Mouse (Mus musculus): ENCODE data around the gene Triobp. TPM values are rescaled to one million over a fixed set of nuclear protein-coding genes. Genes with fewer than 3 reads are reported as not detected.

Triobp gene
- polyA plus RNA-seq, 1 experiment from 2014 or later = 12.9 TPM

DNA sequence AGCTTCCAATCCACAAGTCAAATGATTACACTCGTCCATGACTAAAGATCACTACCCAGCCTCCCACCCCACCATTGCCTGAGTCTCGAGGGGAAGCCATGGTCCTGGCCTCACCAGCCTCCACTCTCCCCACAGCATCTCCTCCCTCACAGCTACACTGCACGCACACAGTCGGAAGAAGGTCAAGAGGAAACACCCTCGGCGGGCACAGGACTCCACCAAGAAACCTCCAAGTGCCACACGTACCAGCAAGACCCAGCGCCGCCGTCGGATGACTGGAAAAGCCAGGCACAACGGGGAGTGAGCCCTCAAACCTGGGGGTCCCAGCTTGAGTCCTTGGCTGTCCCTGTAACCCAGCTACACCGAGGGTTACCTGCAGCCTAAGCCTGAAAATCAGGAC, 7.2 kb upstream of the Triobp start:
- no peak overlapping the region for H3K4me3 ChIP-seq (replicated peaks)
- H3K4me1 ChIP-seq (replicated peaks) = peaks cover 40% of the 10 kb centered on the region
- H3K36me3 ChIP-seq = peaks cover 54% of the 10 kb centered on the region
- H3K4me2 ChIP-seq = no peak overlapping the region
- ATAC-seq (ENCODE audit: low read depth) = no peak
- H3K9ac ChIP-seq = no peak overlapping the region
- no peaks in the 10 kb centered on the region for H3K9me3 ChIP-seq (replicated peaks)
- no peaks in the 10 kb centered on the region for H3K27me3 ChIP-seq
- DNase-seq = no peak
- 90% methylated on average over 13 of the region's 13 CpGs for WGBS (ENCODE audit: insufficient replicate concordance)
- no peak overlapping the region for H3K27ac ChIP-seq

DNA sequence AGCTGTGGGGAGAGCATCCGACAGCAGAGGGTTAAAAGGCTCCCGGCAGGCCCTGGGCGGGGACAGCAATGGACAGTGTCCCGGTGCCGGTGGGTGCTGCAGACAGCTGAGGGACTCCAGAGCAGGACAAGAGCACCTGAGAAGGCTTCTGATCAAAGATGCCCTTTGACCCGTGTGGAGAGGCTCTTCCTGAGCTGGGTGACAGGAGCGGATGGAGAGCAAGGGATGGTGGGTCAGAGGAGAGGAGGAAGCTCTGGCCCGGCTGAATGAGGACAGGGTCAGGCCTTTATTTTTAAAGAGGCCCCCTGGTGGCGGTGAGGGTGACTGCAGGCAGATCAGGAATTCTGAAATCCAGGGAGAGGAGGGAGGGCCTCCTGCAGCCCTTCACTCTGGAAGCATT, 4.9 kb upstream of the Triobp start:
- Histone ChIP-seq H3K4me3 (replicated peaks) (peak overlapping the region; percentile 35; the same call in 1 of the 2 replicates), H3K27ac (no peak overlapping the region), H3K36me3 (peaks cover 43% of the 10 kb centered on the region), H3K9ac (peak overlapping the region; percentile 33; the same call in 1 of the 2 replicates), H3K9me3 (replicated peaks) (no peaks in the 10 kb centered on the region), H3K4me1 (replicated peaks) (peaks cover 28% of the 10 kb centered on the region), H3K4me2 (peak overlapping the region; percentile 57), H3K27me3 (peaks cover 23% of the 10 kb centered on the region)
- ATAC-seq (ENCODE audit: low read depth) (peak; percentile 62), DNase-seq (peak; percentile 56)
- WGBS (ENCODE audit: insufficient replicate concordance) = 10% methylated on average over 9 of the region's 9 CpGs

DNA sequence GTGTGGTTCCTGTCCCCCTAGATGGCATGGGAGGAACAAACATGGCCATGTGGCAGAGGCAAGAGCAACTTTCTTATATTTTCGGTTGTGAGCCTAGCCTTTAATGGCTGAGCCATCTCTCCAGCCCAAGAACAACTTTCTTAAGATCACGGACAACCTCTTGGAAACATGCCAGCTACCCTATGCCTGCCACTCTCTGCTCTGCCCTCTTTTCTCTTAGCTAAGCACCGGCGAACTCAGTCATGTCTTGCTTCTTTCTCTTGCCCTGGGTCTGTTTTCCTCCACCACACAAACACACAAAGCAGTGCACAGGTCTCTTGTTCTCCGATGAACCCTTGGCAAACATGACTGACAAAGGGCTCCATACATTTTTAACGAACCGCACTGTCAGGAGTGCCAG, 1.3 kb upstream of the Triobp start:
- Histone ChIP-seq H3K9me3 (replicated peaks) (no peaks in the 10 kb centered on the region), H3K4me1 (replicated peaks) (peaks cover 34% of the 10 kb centered on the region), H3K27me3 (peaks cover 41% of the 10 kb centered on the region), H3K9ac (no peak overlapping the region), H3K36me3 (peaks cover 8% of the 10 kb centered on the region), H3K27ac (no peak overlapping the region), H3K4me3 (replicated peaks) (no peak overlapping the region), H3K4me2 (no peak overlapping the region)
- DNase-seq (no peak), ATAC-seq (ENCODE audit: low read depth) (no peak)
- WGBS (ENCODE audit: insufficient replicate concordance) = 73% methylated on average over 7 of the region's 7 CpGs

GRCm38 (mm10) chr15:78948152-78948725, 715 bp downstream of the Triobp start:
- H3K4me1 ChIP-seq (replicated peaks) = peaks cover 20% of the 10 kb centered on the region
- peak overlapping the region; percentile 65 for H3K4me2 ChIP-seq
- peak overlapping the region; percentile 38 for H3K4me3 ChIP-seq (replicated peaks)
- H3K9me3 ChIP-seq (replicated peaks) = no peaks in the 10 kb centered on the region
- peak overlapping the region; percentile 45; the same call in 1 of the 2 replicates for H3K9ac ChIP-seq
- H3K27me3 ChIP-seq = peaks cover 41% of the 10 kb centered on the region
- 11% methylated on average over 11 of the region's 11 CpGs for WGBS (ENCODE audit: insufficient replicate concordance)
- H3K27ac ChIP-seq = no peak overlapping the region
- ATAC-seq (ENCODE audit: low read depth) = no peak
- DNase-seq = no peak
- H3K36me3 ChIP-seq = no peaks in the 10 kb centered on the region

DNA sequence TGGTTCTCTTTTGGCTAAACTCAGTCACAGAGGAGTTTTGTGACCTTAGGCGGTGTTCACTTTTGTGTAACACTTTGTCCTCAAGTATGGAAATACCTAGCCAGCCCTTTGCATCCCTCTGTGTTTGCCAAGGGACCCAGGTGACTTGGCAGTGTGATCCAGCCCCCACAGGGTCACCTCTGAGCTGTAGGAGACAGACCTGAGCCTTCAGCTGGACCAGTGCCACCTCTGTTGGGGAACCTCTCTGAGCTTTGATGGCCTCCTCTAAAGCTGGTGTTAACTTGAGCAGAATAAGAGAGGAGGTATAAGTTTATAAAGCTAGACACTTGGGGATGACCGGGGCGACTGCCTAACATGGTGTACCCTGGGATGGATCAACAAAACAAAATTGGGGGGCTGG, 1.4 kb downstream of the Triobp start:
- 87% methylated on average over 3 of the region's 3 CpGs for WGBS (ENCODE audit: insufficient replicate concordance)

DNA sequence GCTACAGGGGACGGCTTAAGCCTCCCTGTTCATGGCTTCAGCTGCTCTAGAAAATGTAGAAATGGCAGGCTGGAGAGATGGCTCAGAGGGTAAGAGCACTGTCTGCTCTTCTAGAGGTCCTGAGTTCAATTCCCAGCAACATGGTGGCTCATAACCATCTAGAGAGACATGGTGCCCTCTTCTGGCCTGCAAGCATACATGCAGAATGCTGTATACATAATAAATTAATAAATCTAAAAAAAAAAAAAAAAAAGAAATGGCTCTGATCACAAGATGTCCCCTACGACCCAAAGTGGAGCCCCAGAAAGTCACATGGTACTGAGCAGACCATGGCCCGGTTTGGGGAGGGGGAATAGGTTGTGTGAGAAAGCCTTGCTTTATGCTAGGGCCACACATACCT, 8.1 kb downstream of the Triobp start:
- Histone ChIP-seq H3K4me1 (replicated peaks) (no peaks in the 10 kb centered on the region), H3K27ac (no peak overlapping the region), H3K4me2 (no peak overlapping the region), H3K36me3 (no peaks in the 10 kb centered on the region), H3K9ac (no peak overlapping the region), H3K4me3 (replicated peaks) (no peak overlapping the region), H3K9me3 (replicated peaks) (no peaks in the 10 kb centered on the region), H3K27me3 (0 out of 2 replicates have a peak, but pooled peaks cover 3% of the 10 kb centered on the region)
- WGBS (ENCODE audit: insufficient replicate concordance) = 44% methylated on average over 3 of the region's 3 CpGs
- DNase-seq = no peak
- no peak for ATAC-seq (ENCODE audit: low read depth)

More for the DNA sequence above, 1.4 kb downstream of the Triobp start:
- ATAC-seq (ENCODE audit: low read depth) (no peak), DNase-seq (no peak)
- Histone ChIP-seq H3K4me1 (replicated peaks) (peaks cover 20% of the 10 kb centered on the region), H3K27ac (no peak overlapping the region), H3K4me2 (no peak overlapping the region), H3K27me3 (peaks cover 41% of the 10 kb centered on the region), H3K9me3 (replicated peaks) (no peaks in the 10 kb centered on the region), H3K4me3 (replicated peaks) (no peak overlapping the region), H3K36me3 (no peaks in the 10 kb centered on the region), H3K9ac (no peak overlapping the region)

GRCm38 (mm10) chr15:78956351-78956750, 8.8 kb downstream of the Triobp start:
- WGBS (ENCODE audit: insufficient replicate concordance) = 58% methylated on average over 4 of the region's 4 CpGs
- ATAC-seq (ENCODE audit: low read depth) = no peak

DNA sequence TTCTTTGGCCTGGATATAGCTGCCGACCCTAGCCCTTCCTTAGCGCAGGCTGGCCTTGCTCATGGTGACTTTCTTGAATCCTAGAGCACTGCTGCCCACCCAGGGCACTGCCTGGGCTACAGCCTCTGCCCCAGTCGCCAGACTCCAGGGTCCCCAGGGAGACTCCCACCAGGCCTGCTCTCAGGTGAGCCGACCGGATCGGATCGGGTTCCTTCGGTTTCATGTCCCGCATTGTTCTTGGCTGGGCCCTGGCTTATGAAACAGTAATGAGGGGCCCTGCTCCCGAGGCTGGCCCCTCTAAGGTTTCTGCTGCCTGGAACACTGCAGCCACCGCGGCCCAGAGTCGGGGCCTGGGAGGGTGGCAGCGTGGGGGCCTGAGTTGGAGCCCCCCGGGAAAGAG, 9.5 kb downstream of the Triobp start:
- H3K36me3 ChIP-seq = no peaks in the 10 kb centered on the region
- H3K9me3 ChIP-seq (replicated peaks) = no peaks in the 10 kb centered on the region
- no peak for ATAC-seq (ENCODE audit: low read depth)
- H3K9ac ChIP-seq = no peak overlapping the region
- H3K4me2 ChIP-seq = no peak overlapping the region
- no peak overlapping the region for H3K4me3 ChIP-seq (replicated peaks)
- 49% methylated on average over 15 of the region's 15 CpGs for WGBS (ENCODE audit: insufficient replicate concordance)
- H3K27me3 ChIP-seq = 0 out of 2 replicates have a peak, but pooled peaks cover 3% of the 10 kb centered on the region
- DNase-seq = no peak
- no peaks in the 10 kb centered on the region for H3K4me1 ChIP-seq (replicated peaks)
- H3K27ac ChIP-seq = no peak overlapping the region

More at GRCm38 (mm10) chr15:78956351-78956750, 8.8 kb downstream of the Triobp start:
- no peaks in the 10 kb centered on the region for H3K9me3 ChIP-seq (replicated peaks)
- H3K4me1 ChIP-seq (replicated peaks) = no peaks in the 10 kb centered on the region
- no peak overlapping the region for H3K27ac ChIP-seq
- H3K9ac ChIP-seq = no peak overlapping the region
- no peak overlapping the region for H3K4me3 ChIP-seq (replicated peaks)
- H3K4me2 ChIP-seq = no peak overlapping the region
- 0 out of 2 replicates have a peak, but pooled peaks cover 3% of the 10 kb centered on the region for H3K27me3 ChIP-seq
- DNase-seq = no peak
- H3K36me3 ChIP-seq = no peaks in the 10 kb centered on the region

DNA sequence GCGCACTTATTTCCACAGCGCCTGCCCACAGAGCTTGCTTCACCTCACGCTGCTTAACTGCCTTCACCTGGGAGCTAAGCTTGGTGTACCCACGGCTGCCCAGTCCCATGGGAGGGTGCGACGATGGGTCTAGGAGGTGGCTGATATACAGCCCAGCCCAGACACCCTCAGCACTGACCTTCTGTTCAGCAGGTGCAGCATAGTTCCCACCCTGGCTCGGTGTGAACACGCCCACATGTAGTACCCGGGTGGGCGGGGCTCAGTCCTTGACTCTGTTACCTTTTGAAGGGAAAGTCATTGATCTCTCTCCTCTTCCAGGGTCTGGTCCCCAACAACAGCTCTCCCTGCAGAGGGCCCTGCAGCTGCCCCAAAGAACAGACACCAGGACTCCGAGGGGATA, 12.0 kb downstream of the Triobp start:
- Histone ChIP-seq H3K27ac (no peak overlapping the region), H3K4me1 (replicated peaks) (no peaks in the 10 kb centered on the region), H3K4me3 (replicated peaks) (no peak overlapping the region), H3K9ac (no peak overlapping the region), H3K9me3 (replicated peaks) (no peaks in the 10 kb centered on the region), H3K36me3 (no peaks in the 10 kb centered on the region), H3K27me3 (0 out of 2 replicates have a peak, but pooled peaks cover 3% of the 10 kb centered on the region), H3K4me2 (no peak overlapping the region)
- WGBS (ENCODE audit: insufficient replicate concordance) = 76% methylated on average over 11 of the region's 11 CpGs
- ATAC-seq (ENCODE audit: low read depth) (no peak), DNase-seq (no peak)

- no peak overlapping the region for H3K4me3 ChIP-seq (replicated peaks)
- DNase-seq (no peak), ATAC-seq (ENCODE audit: low read depth) (no peak)
- 0 out of 2 replicates have a peak, but pooled peaks cover 3% of the 10 kb centered on the region for H3K27me3 ChIP-seq
- no peak overlapping the region for H3K9ac ChIP-seq
- no peak overlapping the region for H3K27ac ChIP-seq
- H3K9me3 ChIP-seq (replicated peaks) = no peaks in the 10 kb centered on the region
- no peaks in the 10 kb centered on the region for H3K4me1 ChIP-seq (replicated peaks)
- no peak overlapping the region for H3K4me2 ChIP-seq
- no peaks in the 10 kb centered on the region for H3K36me3 ChIP-seq
- WGBS (ENCODE audit: insufficient replicate concordance) = 50% methylated on average over 4 of the region's 4 CpGs
These were observed 12.6 kb downstream of the Triobp start for GRCm38 (mm10) chr15:78960088-78960487.

DNA sequence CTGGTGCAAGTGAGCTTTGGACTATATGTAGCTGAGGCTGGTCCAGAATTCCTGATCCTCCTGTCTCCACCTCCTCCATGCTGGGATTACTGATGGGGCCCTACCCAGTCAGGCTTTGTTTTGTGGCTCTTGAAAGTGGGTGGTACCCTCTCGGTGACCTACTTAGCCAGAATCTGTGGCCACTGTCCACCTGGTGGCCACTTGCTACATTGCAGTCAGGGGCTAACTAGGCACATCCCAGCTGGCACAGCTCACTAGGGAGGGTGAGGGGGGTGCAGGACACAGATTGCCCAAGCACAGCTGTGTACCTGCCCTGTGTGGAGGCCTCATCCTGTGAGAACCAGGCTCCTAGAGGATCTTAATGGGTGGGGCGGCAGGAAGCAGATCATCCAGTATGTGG, 15.4 kb downstream of the Triobp start:
- H3K4me2 ChIP-seq = no peak overlapping the region
- H3K9me3 ChIP-seq (replicated peaks) = no peaks in the 10 kb centered on the region
- no peaks in the 10 kb centered on the region for H3K4me1 ChIP-seq (replicated peaks)
- no peak overlapping the region for H3K27ac ChIP-seq
- H3K9ac ChIP-seq = no peak overlapping the region
- H3K36me3 ChIP-seq = no peaks in the 10 kb centered on the region
- H3K27me3 ChIP-seq = 0 out of 2 replicates have a peak, but pooled peaks cover 2% of the 10 kb centered on the region
- 32% methylated on average over 2 of the region's 2 CpGs for WGBS (ENCODE audit: insufficient replicate concordance)
- no peak for DNase-seq
- ATAC-seq (ENCODE audit: low read depth) = peak; percentile 20; the same call in 1 of the 2 replicates
- H3K4me3 ChIP-seq (replicated peaks) = no peak overlapping the region

- Histone ChIP-seq H3K4me3 (replicated peaks) (no peak overlapping the region), H3K36me3 (no peaks in the 10 kb centered on the region), H3K9me3 (replicated peaks) (no peaks in the 10 kb centered on the region), H3K4me2 (no peak overlapping the region), H3K27ac (no peak overlapping the region), H3K4me1 (replicated peaks) (no peaks in the 10 kb centered on the region), H3K9ac (no peak overlapping the region), H3K27me3 (peaks cover 15% of the 10 kb centered on the region)
- ATAC-seq (ENCODE audit: low read depth) = no peak
- WGBS (ENCODE audit: insufficient replicate concordance) = 55% methylated on average over 6 of the region's 6 CpGs
- no peak for DNase-seq
These were observed 24.1 kb downstream of the Triobp start for GRCm38 (mm10) chr15:78971626-78972025.
